Mouse (Mus musculus) retina, postnatal 7 days (tissue): Measurements from ENCODE around the gene Tpbgl.

Experiments used
- DNase-seq: peaks from one replicate; pipeline ENCODE4 v3.0.0-alpha.2; 2012; ENCODE audit warnings: low read depth, low spot score

The Tpbgl gene

GRCm38 (mm10) chr7:99626376-99627270, at the start of gene Tpbgl:
Gene Tpbgl (minus strand): TSS chr7:99627103.
- no peak for DNase-seq

- no peak for DNase-seq
These were observed 48.0 kb upstream of the Tpbgl start for GRCm38 (mm10) chr7:99674890-99675289.

- no peak for DNase-seq
These were observed 47.3 kb upstream of the Tpbgl start for GRCm38 (mm10) chr7:99674209-99674608.

- DNase-seq = no peak
These were observed 46.3 kb upstream of the Tpbgl start for GRCm38 (mm10) chr7:99673188-99673587.

GRCm38 (mm10) chr7:99671544-99672435, 44.9 kb upstream of the Tpbgl start:
- DNase-seq = no peak

- no peak for DNase-seq
These were observed 44.0 kb upstream of the Tpbgl start for GRCm38 (mm10) chr7:99670915-99671314.

- DNase-seq = no peak
These were observed 41.9 kb upstream of the Tpbgl start for GRCm38 (mm10) chr7:99668802-99669201.

- DNase-seq = no peak
These were observed 40.2 kb upstream of the Tpbgl start for GRCm38 (mm10) chr7:99667096-99667495.

- no peak for DNase-seq
These were observed 39.0 kb upstream of the Tpbgl start for GRCm38 (mm10) chr7:99665731-99666452.

GRCm38 (mm10) chr7:99664571-99665485, 37.9 kb upstream of the Tpbgl start:
- DNase-seq = no peak

GRCm38 (mm10) chr7:99663507-99664220, 36.8 kb upstream of the Tpbgl start:
- no peak for DNase-seq

- DNase-seq = no peak
These were observed 35.4 kb upstream of the Tpbgl start for GRCm38 (mm10) chr7:99662311-99662710.

- DNase-seq = no peak
These were observed 34.8 kb upstream of the Tpbgl start for GRCm38 (mm10) chr7:99661571-99662230.

- DNase-seq = no peak
These were observed 34.2 kb upstream of the Tpbgl start for GRCm38 (mm10) chr7:99661071-99661470.

GRCm38 (mm10) chr7:99659379-99660029, 32.6 kb upstream of the Tpbgl start:
- DNase-seq = peak; percentile 80

- no peak for DNase-seq
These were observed 27.3 kb upstream of the Tpbgl start for GRCm38 (mm10) chr7:99654244-99654643.

GRCm38 (mm10) chr7:99649585-99649984, 22.7 kb upstream of the Tpbgl start:
- no peak for DNase-seq

GRCm38 (mm10) chr7:99648623-99649022, 21.7 kb upstream of the Tpbgl start:
- DNase-seq = no peak

GRCm38 (mm10) chr7:99644701-99645100, 17.8 kb upstream of the Tpbgl start:
- DNase-seq = no peak
